Mouse (Mus musculus) liver, embryonic 14.5 days (tissue): ENCODE measurements at regions not wholly inside any gene's neighbourhood (a gene's known extent, or its start where the extent isn't known, plus 50 kb on each side); places are given as distances from the start of the nearest gene placed in this dataset.

Source experiments
- CTCF ChIP-seq: IDR thresholded peaks from 2 replicates; pipeline ENCODE4 v1.5.1; 2016; ENCODE audit warnings: antibody characterized with exemption, low read depth, control low read depth
- EP300 ChIP-seq: IDR thresholded peaks from 2 replicates; pipeline ENCODE4 v1.6.1; 2016; ENCODE audit warnings: antibody characterized with exemption, low read depth

DNA sequence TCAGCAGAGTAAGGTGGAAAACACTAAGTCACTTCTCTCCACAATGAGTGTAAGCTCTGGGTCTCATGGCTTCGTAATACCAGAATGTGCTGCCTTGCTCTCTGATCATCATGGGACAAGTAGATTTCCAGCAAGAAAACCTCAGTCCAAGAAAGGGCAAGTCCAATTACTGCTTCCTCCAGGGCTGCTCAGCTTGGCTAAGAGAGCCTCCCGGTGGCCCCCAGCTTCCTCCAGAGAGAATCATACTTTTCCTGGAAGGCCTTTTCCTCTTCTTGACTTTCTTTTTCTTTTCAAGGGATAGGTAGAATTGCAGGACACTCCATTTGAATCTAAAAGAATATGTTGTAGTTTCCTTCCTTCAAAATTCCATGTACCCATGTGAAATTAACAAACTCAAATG lies 326.8 kb upstream of the Pbx1 start:
- TF ChIP-seq EP300 (no peak), CTCF (no peak)
